Mouse (Mus musculus): ENCODE results near the gene Onecut1.

DNA sequence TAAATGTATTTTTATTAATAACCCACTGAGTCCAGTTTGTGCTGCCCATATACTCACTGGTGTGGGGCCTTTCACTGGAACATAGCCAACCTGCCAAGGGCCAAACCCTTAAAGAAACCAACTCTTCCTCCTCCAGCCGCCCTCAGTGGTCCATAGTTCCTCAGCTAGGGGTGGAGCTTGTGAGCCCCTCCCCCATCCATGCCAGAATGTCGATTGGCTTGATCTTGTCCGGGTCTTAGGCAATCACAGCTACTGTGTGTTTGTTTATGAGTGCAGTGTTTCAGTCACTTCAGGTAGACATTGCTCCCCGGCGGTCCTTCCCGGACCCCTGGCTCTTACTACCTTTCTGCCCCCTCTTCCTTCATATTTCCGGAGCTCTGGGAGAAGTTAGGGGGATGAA, 35.0 kb downstream of the Onecut1 start:
- TF ChIP-seq CTCF (IDR thresholded peaks at IDR 0.05; ENCODE audit: low read depth) = no peak
- no peak for TF ChIP-seq EP300 (IDR thresholded peaks at IDR 0.05; ENCODE audit: low read depth)
